Mouse (Mus musculus): ENCODE results near the gene Mocs1.

Mocs1 gene

DNA sequence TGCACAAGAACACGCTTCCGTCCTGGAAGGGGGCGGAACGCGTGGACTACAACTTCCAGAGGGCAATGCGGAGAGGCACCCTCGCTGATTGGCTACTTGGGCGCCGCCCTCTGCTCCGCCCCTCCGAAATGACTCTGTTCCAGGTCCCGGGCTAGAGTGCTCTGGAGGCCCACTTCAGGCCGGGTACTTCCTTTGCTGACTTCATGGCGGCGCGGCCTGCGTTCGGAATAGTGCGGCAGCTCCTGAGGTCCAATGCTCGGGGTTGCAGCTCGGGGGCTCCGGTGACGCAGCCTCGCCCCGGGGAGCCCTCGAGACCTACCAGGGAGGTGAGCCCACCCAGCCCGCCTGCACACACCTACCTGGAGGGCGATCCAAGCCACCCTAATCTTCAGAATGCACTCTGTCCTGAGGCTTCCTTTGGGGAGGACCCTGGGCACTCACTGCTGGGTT, at the start of gene Mocs1:
Mocs1 (plus strand) TSS at position 124 of the 450 bp plus-strand sequence.
- peak; percentile 98 for DNase-seq (ENCODE audit: low spot score)

DNA sequence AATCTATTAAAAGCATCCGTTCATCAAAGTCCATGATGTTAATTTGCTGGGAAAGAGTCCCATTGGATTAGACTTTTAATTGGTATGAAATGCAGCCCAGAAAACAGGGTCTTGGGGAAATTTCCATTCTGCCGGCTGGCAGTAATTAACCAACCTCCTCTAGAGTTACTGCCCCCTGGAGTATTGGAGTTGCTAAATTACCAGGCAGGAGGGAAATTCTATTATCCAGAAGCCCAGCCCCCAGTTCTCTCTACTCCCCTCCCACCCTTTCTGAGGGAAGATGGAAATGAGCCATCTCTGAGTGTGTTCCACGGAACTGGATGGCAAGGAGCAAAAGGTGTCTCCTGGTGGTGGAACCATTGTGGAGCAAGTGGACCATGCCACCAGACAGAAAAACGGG, 48.5 kb upstream of the Mocs1 start:
- no peak for DNase-seq (ENCODE audit: low spot score)

DNA sequence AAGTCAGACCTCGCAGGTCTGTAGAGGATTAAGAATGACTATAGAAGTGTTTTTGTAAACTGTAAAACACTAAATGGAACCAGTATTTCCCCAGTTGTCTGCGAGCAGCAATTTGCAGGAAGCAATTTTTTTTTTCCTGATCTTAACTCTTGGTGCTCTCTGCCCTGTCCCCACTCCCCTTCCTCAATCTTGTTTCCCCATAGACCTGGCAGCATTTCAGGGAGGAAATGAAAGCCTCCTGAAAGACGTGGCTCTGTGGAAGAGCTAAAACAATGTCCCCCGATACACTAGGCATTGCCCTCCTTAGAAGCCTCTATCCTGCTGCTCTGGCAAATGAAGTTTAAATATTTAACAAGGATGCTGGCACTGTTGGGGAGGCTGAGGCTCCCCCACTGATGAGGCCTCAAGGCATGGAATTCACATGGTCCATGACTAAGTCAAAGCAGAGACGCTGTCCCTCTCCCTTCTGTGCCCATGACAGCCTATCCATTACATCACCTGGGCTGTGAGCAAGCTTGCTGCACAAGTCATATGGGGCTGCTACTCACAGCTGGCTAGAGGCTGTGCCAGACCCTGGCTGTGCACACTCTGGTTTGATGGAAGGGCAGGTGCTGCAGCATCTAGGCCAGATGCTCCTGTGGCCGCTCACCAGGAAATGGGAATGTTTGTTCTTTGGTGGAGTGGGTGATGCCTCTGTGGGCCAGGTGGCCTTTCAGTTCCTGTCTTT, 43.8 kb upstream of the Mocs1 start:
- DNase-seq (ENCODE audit: low spot score), result no peak

DNA sequence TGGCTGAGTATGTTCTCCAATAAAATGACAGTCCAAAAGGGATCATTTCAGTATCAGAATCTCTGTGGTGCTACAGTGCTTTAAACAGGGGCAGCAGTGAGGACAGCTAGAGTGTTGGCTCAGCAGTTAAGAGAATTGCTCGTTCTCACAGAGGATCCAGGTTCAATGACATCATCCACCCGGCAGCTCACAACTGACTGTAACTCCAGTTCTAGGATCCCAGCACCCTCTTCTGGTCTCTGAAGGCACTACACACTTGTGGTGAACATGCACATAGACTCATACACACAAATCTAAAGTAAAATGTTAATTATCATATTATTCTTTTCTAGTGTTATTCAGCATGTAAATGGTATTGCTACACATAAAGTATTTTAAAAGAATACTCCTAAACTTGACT, 40.4 kb upstream of the Mocs1 start:
- DNase-seq (ENCODE audit: low spot score), result no peak

DNA sequence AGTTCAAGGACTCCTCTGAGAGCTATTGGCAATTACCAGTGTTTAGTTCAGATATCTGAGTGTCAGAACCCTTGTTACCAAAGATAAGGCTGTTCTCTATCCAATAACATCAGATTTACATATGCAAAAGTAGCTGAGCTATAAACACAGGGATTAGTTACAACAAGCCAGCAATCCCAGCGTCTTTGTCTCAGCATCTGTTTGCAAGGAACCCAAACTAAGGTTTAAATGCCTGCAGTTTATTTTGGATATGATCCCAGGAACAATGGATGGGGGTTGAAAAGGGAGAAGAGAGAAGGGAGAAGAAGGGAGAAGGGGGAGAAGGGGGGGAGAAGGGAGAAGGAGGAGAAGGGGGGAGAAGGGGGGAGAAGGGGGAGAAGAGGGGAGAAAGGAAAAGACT, 35.4 kb upstream of the Mocs1 start:
- DNase-seq (ENCODE audit: low spot score), result no peak

DNA sequence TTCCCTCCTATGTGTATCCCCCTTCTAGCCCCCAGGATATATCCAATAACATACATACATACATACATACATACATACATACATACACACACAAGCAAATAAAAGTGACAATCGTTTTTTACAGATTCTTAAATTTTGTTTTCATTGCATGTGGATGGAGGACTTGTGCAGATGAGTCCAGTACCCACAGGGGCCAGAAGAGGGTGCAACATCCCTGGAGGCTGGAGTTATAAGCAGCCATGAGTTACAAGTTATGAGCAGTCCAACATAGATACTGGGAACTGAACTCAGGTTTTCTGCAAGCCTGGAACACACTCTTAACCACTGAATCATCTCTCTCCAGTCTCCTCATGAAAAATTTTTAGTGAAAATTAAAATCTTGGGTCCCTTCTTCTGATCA, 33.3 kb upstream of the Mocs1 start:
- no peak for DNase-seq (ENCODE audit: low spot score)

DNA sequence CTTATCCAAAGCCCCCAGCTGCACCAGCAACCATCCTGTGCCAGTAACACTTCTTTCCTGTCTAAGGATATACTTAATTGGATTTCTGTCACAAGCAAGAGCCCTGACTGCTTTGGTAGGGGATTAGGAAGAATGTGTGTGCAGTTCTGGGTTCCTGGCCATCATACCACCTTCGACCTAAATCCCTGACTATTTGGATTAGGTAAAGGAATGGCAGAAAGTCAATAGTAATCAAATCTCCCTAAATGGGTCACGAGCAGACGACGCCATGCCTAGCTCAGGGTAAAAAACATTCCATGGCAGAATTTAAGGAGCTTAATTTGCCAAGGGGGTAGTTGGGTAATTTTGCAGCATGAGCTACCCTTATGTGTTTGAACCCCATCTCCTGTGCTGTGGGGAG, 28.6 kb upstream of the Mocs1 start:
- no peak for DNase-seq (ENCODE audit: low spot score)

DNA sequence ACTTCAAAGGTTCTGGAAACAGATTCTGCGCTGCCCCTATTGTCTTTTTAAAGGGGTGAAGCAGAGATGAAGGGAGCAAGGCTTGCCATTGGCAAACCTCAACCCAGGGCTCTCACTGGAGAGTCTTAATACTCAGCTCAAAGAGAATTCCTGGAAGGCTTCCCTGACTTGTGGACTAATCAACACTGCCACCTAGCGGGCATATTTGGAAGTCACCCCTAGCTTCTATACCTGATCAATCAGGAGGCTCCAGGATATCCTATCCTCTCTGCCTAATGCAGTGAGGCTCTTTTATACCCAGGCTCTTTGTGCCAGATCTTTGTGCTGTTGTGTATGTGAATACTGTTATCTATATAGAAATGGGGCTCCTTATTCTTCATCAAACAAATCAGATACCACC, 28.0 kb upstream of the Mocs1 start:
- DNase-seq (ENCODE audit: low spot score), result peak; percentile 66

DNA sequence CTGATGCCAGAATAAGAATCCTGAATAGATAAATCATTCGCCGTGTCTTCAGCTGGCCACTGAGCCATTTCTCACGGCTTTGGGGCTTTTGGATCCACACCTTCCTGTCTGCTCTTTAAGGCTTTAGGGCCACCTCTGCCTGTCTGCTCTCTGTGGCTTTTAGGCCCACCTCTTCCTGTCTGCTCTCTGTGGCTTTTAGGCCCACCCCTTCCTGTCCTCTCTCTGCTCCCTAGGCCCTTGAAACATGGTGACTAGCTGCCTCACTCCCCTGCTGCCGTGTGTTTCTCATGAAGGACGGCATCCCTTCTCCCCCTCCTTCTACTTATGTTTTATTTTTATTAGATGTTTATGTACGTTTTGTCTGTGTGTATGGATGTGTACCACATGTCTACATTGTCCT, 25.0 kb upstream of the Mocs1 start:
- no peak for DNase-seq (ENCODE audit: low spot score)

DNA sequence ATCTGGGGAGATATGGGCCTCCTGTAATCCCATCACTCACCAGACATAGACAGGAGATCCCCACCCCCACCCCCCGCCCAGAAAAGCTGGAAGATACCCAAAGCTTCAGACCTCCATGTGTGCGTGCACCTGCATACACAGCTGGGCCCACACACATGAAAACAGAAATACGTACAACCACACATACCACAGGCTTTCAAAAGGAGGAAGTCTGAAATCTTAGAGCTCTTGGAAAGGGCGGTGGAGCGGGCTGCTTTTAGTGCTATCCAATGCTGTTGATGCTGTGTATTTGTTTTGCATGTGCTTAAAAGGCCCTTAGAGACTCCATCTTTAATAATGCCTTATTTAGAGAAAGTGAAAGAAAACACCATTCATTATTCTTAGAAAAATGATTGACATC, 22.2 kb upstream of the Mocs1 start:
- DNase-seq (ENCODE audit: low spot score), result no peak

DNA sequence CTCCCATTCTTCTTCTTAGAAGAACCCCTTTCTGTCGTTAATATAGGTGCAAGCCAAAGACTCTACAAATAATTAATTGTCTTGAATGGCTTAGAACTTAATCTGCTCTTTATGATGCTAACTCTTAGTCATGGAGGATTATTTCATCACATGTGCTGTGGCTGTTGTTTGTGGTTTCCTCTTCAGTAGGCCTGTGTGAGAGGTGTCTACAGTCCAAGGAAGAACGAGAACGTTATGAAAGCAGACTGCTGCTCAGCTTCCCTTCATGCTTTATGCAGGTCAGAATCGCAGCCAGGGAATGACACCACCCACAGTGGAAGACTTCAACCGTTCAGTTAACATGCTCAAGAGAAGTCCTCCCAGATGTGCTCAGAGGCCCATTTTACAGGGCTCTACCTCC, 15.2 kb upstream of the Mocs1 start:
- DNase-seq (ENCODE audit: low spot score), result no peak

DNA sequence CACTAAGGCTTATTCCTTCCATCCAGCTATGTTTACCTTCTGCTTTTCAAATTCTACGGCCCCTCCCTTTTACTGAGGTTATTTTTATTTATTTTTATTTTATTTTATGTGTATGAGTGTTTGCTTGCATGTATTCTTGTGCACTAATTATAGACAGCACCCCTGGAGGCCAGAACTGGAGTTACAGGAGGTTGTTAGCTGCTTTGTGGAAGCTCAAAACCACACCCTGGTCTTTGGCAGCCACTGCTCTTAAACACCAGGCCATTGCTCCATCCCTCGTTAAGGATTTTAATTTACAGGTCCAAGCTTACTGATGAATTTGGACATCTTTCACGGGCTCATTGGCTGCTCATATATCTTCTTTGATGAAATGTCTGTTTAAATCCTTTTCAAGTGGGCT, 14.6 kb upstream of the Mocs1 start:
- DNase-seq (ENCODE audit: low spot score), result no peak

DNA sequence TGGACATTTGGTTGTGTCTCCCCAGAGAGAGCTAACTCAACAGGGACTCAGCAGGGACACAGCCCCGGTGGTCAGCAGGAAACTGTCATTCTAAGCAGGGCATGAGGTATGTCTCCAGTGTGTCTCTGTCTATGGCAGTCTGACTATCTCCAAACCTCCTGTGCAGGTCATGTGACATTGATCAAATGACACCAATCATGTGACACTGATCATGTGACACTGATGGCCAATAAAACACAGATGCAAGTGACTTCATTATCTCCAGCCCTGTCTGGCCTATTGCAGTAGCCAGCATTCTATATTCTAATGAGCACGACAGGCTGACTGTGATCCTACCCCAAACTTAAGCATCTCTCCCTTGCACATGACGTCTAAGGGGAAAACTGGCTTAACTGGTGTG, 11.9 kb upstream of the Mocs1 start:
- DNase-seq (ENCODE audit: low spot score), result no peak

DNA sequence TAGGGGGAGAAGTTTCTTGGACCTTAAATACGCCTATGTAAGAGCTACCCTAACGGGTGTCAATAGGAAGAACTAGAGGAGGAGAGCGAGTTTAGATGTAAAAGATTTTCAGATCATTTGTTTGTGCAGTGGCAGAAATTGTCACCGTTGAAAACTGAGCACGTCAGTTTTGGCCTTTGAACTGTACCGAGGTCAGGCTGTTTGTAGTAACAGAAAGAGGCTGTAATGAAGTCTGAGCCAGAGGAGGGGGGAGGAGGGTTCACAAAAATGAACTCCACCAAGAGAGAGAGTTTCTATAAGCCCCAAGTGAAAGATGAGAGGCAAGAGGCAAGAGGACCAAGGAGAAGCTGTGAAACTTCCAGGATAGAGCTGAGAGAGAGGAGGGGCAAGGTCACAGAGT, 8.3 kb upstream of the Mocs1 start:
- no peak for DNase-seq (ENCODE audit: low spot score)

DNA sequence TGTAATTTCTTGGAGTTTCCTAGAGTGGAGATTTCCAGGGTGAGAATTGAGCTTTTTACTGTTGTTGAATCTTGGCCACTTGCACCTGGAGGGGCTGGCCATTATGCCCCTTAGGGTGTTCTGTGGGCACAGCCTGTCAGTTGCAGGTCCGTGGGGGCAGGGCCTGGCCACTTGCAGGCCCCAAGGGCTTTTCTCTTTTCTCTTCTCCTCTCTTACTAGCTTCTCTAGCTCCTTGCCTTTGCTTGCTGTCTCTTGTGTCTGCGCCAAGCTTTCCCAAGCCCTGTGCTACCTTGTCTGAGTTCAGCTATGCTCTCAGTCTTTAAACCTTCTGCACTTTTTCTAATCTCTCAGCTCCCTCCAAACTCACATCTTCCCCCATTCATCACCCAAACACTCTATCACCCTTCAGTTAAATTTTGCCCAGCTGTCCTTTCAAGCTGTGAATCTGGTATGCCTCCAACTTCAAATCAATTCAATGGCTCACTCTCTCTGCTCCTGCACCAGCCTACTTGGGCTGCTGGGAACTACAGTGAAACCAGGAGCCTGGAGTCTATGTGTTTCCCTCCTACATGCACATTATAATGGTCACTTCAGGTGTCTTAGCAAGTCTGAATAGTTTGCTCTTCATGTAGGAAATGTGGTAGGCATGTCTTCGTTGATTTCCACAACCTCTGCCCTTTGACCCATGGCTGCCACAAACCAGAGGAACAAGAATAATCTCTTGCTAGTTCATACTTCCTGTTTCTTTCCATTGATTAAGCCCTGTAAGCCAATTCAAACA, 5.7 kb upstream of the Mocs1 start:
- DNase-seq (ENCODE audit: low spot score), result no peak

DNA sequence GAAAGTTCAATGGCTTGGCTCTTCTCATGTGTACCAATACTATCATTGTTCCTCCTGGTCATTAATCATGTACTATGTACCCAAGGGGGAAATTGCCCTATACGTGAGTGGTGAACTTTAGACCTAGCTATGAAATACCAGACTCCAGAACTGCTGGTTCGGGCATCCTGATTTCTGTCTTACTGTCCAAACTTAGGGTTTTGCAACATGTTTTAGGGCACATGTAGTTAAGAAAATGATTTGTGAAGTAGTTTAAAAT, 5.2 kb upstream of the Mocs1 start:
- no peak for DNase-seq (ENCODE audit: low spot score)

DNA sequence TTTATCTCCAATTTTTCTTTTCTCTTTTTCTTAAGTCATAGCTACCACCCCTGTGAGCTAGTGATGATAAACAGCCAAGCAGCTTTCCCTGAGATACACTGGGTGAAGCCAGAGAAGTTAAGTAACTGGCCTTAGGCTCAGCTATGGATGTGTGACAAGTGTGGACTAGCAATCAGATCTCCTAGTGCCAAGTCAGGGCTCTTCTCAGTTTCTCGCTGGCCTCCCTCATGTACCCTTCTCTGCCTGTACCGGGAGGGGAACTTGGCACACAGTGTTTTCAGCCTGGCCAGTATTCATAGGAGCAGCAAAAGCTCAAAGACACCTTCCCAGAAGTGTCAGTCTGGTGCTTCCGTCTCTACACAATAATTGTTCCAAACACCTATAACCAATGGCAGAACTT, 4.3 kb upstream of the Mocs1 start:
- no peak for DNase-seq (ENCODE audit: low spot score)

DNA sequence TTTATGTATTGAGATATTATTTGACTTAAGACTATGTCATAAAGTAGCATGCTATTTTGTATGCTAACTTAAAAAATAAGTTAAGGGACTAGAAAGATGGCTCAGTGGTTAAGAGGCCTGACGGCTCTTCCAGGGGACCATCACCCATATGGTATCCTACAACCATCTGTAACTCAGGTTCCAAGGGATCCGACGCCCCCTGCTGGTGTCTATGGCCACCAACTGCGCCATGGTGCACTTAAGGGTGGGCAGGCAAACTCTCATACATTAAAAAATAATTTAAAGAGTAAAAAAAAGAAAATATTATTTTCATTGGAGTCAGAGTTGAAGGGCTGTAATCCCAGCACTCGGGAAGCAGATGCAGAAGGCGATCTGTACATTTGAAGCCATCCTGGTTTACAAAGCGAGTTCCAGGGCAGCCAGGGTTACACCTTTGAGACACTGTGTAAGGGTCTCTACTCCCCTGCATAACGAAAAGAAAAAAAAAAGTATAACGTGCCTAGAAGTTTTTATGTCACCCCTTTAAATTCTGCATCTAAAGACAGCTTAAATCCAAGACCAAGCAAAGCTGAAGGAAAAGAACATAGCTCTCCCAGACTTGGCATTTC, 427 bp upstream of the Mocs1 start:
- no peak for DNase-seq (ENCODE audit: low spot score)

DNA sequence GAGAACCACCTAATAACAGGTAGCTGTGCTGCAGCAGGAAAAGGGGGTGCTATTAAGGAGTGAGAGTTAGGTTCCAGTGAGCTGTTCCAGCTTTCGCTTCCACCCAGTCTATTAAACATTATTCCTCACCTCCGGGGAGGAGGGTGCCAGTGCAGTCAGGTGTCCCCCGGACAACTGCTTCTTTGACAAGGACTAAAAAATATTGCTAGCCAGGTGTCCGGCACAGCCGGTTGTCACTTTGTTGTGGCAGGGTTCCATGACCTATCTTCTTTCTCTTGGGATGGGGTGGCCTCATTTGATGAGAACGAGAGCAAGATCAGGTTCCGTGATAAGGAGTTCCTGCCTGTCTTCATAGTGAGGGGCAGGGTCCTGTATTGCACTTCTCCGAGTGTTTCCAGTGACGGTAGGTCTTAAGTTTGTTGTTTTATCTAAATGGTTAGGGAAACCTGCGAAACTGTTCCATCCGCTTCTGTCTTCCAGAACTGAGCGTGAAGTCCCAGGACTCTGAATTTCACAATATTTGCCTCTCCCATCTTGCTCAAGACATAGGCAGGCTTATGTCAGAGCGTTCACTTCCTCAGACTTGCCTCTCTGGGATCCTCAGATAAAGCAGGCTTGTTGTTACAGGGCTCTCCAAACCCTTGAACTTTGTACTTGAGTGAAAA, 721 bp downstream of the Mocs1 start:
- peak; percentile 88 for DNase-seq (ENCODE audit: low spot score)

DNA sequence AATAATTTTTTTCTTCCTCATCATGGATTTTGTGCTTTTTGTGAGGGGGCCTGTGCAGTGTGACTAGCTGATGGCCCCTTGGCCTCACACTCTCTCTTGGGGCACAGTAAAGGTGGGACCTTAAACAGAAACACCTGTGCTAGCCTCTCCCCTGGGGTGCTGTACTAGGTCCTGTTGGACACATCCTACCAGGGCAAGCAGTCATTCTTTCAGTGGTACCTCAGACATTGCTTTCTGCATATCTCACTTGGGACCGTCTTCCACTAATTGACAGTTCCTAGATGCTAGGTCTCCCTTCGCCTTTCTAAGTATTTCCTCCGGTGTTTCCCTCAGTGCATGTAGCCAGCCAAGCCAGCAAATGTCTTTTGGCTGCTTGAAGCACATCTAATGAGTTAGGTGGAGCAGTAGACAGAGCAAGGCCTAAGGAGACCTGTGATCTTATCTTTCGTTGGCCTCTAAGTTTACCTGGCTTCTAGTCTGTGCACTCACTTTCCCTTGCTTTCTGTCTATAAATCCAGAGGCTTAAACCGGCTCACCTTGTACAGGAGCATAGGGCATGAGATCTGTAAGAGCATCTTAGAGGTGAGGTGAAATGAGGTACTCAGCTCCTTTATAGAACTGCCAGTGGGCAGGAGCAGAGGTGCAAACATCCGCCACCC, 1.4 kb downstream of the Mocs1 start:
- DNase-seq (ENCODE audit: low spot score), result no peak

DNA sequence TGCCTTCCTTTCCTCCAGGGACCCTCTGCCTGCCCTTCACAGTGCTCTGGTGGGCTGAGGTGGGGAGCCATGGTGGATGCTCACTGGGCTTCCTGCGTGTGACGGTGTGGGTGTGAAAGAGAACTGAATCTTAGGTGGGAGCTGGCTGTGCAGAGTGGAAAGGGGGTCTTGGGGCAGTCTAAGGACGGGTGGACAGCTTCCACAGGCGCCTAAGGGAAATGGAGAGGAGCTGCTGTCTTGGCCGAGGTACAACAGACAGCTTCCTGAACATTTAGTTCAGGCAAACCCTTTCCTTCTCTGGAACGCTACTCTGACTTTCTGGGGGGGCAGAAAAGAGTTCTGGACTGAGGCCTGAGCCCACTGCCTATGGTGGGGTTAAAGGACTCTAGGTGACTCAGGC, 2.0 kb downstream of the Mocs1 start:
- no peak for DNase-seq (ENCODE audit: low spot score)

DNA sequence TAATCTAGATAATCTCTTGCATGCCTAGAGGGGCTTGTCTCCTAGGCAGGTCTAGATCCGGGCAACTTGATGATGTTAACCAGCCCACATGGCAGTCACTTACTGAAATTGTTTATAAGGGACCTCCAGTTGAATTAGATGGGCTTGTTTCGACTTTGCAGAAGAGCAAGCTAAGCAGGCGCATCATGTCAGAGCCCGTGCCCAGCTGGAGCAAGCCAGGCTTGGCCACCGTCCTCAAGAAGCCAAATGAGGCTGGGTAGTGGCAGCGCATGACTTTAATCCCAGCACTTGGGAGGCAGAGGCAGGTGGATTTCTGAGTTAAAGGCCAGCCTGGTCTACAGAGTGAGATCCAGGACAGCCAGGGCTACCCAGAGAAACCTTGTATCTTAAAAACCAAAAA, 3.0 kb downstream of the Mocs1 start:
- no peak for DNase-seq (ENCODE audit: low spot score)
